Mouse (Mus musculus): ENCODE measurements at regions not wholly inside any gene's neighbourhood (a gene's known extent, or its start where the extent isn't known, plus 50 kb on each side); places are given as distances from the start of the nearest gene placed in this dataset.

DNA sequence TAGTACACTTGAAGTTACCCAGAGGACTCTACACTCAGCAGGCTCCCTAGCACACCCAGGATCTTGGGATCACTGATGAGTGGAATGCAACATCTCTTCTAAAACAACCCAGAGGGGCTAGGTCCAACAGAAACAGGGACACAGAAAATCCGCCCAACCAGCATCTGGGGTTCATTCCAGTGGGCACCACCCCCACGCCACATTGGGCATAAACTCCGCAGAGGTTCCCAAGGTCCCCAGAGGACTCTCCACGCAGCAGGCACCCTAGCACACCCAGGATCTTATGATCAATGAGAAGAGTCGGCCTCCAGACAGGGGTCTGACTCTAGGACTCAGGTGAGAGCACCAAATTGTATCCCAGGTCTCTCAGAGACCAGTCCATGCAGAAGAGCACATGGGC lies 1236.9 kb upstream of the B3galt2 start:
- Histone ChIP-seq H3K4me2 (ENCODE audit: low read depth, low read length, severe bottlenecking) (no peak overlapping the region), H3K9me3 (ENCODE audit: control insufficient read depth, low read length) (no peaks in the 10 kb centered on the region), H3K27ac (ENCODE audit: low read depth, low read length) (no peak overlapping the region), H3K4me1 (replicated peaks; ENCODE audit: control insufficient read depth, insufficient read depth, low read length) (no peaks in the 10 kb centered on the region), H3K9ac (ENCODE audit: low read length) (no peak overlapping the region), H3K4me3 (ENCODE audit: low read depth, low read length) (no peak overlapping the region), H3K36me3 (ENCODE audit: control insufficient read depth, insufficient read depth, low read length) (no peaks in the 10 kb centered on the region), H3K27me3 (ENCODE audit: control insufficient read depth, insufficient read depth, low read length) (no peaks in the 10 kb centered on the region)
- ATAC-seq (replicated peaks; ENCODE audit: low FRiP score) (no peak), DNase-seq (ENCODE audit: low spot score) (no peak)
- 81% methylated on average over 5 of the region's 5 CpGs for WGBS

DNA sequence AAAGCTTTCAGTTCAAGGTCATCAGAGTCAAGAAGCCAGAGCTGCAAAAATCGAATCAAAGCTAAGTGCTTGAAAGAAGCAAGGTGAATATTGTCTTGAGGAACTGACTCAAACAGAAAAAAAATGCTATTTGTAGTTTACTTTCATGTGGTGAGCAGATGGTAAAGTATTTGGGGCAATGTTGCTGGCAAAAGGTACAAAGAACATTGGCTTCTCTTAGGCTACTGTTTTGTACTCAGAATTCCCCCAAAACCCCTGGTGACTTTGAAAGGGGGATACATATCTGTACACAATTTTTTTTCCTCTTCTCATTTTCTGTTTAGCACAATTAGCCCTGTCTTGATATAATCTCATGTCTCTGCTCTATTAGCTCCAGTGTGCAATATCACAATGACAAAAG lies 1217.8 kb upstream of the B3galt2 start:
- H3K4me3 ChIP-seq (ENCODE audit: low read depth, low read length) = no peak overlapping the region
- H3K27ac ChIP-seq (ENCODE audit: low read depth, low read length) = no peak overlapping the region
- H3K9ac ChIP-seq (ENCODE audit: low read length) = no peak overlapping the region
- WGBS = 74% methylated on average over 1 of the region's 1 CpGs
- no peak for ATAC-seq (replicated peaks; ENCODE audit: low FRiP score)
- no peaks in the 10 kb centered on the region for H3K27me3 ChIP-seq (ENCODE audit: control insufficient read depth, insufficient read depth, low read length)
- no peak overlapping the region for H3K4me2 ChIP-seq (ENCODE audit: low read depth, low read length, severe bottlenecking)
- no peaks in the 10 kb centered on the region for H3K4me1 ChIP-seq (replicated peaks; ENCODE audit: control insufficient read depth, insufficient read depth, low read length)
- DNase-seq (ENCODE audit: low spot score) = no peak
- no peaks in the 10 kb centered on the region for H3K36me3 ChIP-seq (ENCODE audit: control insufficient read depth, insufficient read depth, low read length)
- H3K9me3 ChIP-seq (ENCODE audit: control insufficient read depth, low read length) = no peaks in the 10 kb centered on the region

DNA sequence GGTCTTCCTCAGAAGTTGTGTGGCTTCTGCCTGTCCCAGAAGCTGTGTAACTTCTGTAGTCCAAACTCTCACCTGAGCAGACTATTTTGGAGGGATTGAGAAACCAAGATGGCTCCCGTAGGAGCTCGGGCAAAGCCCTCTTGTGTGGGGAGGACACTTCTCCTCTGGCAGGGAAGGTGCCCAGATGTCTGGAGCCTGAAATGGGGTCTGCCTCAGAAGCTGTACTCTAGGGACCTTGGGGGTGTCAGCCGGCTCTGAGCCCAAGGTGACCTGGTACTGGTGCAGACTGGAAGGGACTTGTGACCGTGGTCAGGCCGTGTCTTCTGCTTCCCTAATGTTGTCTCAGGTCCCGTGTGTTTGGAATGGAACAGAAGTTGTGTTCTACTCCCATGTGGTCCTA lies 1207.2 kb upstream of the B3galt2 start:
- H3K9me3 ChIP-seq (ENCODE audit: control insufficient read depth, low read length) = no peaks in the 10 kb centered on the region
- no peak overlapping the region for H3K27ac ChIP-seq (ENCODE audit: low read depth, low read length)
- DNase-seq (ENCODE audit: low spot score) (no peak), ATAC-seq (replicated peaks; ENCODE audit: low FRiP score) (0 out of 2 replicates have a peak, but pooled peaks have one; percentile 18)
- no peak overlapping the region for H3K4me2 ChIP-seq (ENCODE audit: low read depth, low read length, severe bottlenecking)
- no peaks in the 10 kb centered on the region for H3K36me3 ChIP-seq (ENCODE audit: control insufficient read depth, insufficient read depth, low read length)
- no peaks in the 10 kb centered on the region for H3K4me1 ChIP-seq (replicated peaks; ENCODE audit: control insufficient read depth, insufficient read depth, low read length)
- WGBS = 97% methylated on average over 6 of the region's 6 CpGs
- no peaks in the 10 kb centered on the region for H3K27me3 ChIP-seq (ENCODE audit: control insufficient read depth, insufficient read depth, low read length)
- H3K9ac ChIP-seq (ENCODE audit: low read length) = no peak overlapping the region
- H3K4me3 ChIP-seq (ENCODE audit: low read depth, low read length) = no peak overlapping the region

DNA sequence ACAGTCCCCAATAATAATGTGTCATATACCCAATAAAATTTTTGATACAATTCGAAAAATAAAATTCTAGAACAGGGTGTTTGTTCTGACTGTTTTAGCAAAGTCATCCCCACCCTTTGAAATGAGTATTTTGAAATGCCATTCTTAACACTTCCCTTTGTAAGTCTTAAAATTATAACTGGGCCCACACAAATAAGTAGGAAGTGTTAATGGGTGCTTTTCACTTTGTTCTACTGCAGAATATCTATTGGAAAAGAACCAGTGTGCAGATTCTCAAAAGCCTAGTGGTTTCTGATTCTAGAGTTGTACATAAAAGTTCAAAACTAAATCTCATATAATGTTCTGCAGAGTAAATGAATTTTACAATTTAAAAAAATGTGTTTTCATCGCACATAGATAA lies 1198.9 kb upstream of the B3galt2 start:
- Histone ChIP-seq H3K36me3 (ENCODE audit: control insufficient read depth, insufficient read depth, low read length) (no peaks in the 10 kb centered on the region), H3K9me3 (ENCODE audit: control insufficient read depth, low read length) (no peaks in the 10 kb centered on the region), H3K27me3 (ENCODE audit: control insufficient read depth, insufficient read depth, low read length) (no peaks in the 10 kb centered on the region), H3K27ac (ENCODE audit: low read depth, low read length) (no peak overlapping the region), H3K9ac (ENCODE audit: low read length) (no peak overlapping the region), H3K4me2 (ENCODE audit: low read depth, low read length, severe bottlenecking) (no peak overlapping the region), H3K4me1 (replicated peaks; ENCODE audit: control insufficient read depth, insufficient read depth, low read length) (no peaks in the 10 kb centered on the region), H3K4me3 (ENCODE audit: low read depth, low read length) (no peak overlapping the region)
- DNase-seq (ENCODE audit: low spot score) (no peak), ATAC-seq (replicated peaks; ENCODE audit: low FRiP score) (no peak)
- 92% methylated on average over 2 of the region's 2 CpGs for WGBS

DNA sequence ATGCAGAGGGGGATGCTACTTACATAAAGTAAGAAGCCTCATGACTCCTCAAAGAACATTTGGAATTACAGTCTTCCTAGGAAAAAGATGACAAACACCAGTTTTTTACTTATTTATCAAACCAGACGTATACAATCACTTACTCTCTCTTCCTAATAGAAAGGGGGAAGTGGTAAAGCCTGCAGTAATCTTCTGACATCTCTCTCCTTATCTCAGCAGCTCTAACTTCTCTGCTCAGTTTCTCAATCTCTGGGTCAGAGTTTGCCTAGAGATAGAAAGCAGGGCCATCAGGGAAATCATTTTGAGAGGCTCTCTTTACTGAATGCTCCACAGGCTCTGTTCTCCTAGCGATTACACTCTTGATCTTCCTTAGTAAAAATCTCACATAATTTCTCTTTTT lies 1172.2 kb upstream of the B3galt2 start:
- Histone ChIP-seq H3K27ac (ENCODE audit: low read depth, low read length) (no peak overlapping the region), H3K27me3 (ENCODE audit: control insufficient read depth, insufficient read depth, low read length) (no peaks in the 10 kb centered on the region), H3K9me3 (ENCODE audit: control insufficient read depth, low read length) (no peaks in the 10 kb centered on the region), H3K9ac (ENCODE audit: low read length) (no peak overlapping the region), H3K36me3 (ENCODE audit: control insufficient read depth, insufficient read depth, low read length) (no peaks in the 10 kb centered on the region), H3K4me1 (replicated peaks; ENCODE audit: control insufficient read depth, insufficient read depth, low read length) (no peaks in the 10 kb centered on the region), H3K4me3 (ENCODE audit: low read depth, low read length) (no peak overlapping the region), H3K4me2 (ENCODE audit: low read depth, low read length, severe bottlenecking) (no peak overlapping the region)
- 89% methylated on average over 2 of the region's 2 CpGs for WGBS
- no peak for DNase-seq (ENCODE audit: low spot score)
- ATAC-seq (replicated peaks; ENCODE audit: low FRiP score) = no peak

DNA sequence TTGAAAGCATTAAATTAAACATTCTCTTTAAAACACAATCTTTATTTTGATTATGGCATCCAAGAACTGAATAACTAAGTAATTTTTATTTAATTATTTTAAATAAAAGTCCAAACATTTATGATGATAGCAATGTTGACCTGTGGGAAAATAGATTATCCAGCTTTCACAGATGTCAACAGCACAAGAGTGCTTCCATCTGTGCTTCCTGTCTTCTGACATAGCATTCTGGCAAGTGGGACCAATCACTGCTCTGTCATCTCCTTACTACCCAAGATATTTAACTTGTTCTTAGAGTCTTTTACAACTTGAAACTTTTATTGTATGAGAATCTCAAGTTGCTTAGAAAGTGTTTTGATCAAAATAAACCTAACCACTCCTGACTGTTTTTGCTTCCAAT lies 1170.3 kb upstream of the B3galt2 start:
- Histone ChIP-seq H3K4me3 (ENCODE audit: low read depth, low read length) (no peak overlapping the region), H3K9ac (ENCODE audit: low read length) (no peak overlapping the region), H3K4me1 (replicated peaks; ENCODE audit: control insufficient read depth, insufficient read depth, low read length) (no peaks in the 10 kb centered on the region), H3K36me3 (ENCODE audit: control insufficient read depth, insufficient read depth, low read length) (no peaks in the 10 kb centered on the region), H3K27ac (ENCODE audit: low read depth, low read length) (no peak overlapping the region), H3K4me2 (ENCODE audit: low read depth, low read length, severe bottlenecking) (no peak overlapping the region), H3K9me3 (ENCODE audit: control insufficient read depth, low read length) (no peaks in the 10 kb centered on the region), H3K27me3 (ENCODE audit: control insufficient read depth, insufficient read depth, low read length) (no peaks in the 10 kb centered on the region)
- no peak for ATAC-seq (replicated peaks; ENCODE audit: low FRiP score)
- DNase-seq (ENCODE audit: low spot score) = no peak

Data from forebrain, embryonic 11.5 days (tissue).